Mouse (Mus musculus) lung, postnatal 0 days (tissue): ENCODE measurements around the gene Ptpn11.

Experiments
- CTCF ChIP-seq: IDR thresholded peaks from 2 replicates; pipeline ENCODE4 v1.5.1; 2016; ENCODE audit warnings: antibody characterized with exemption, mild to moderate bottlenecking
- EP300 ChIP-seq: IDR thresholded peaks from 2 replicates; pipeline ENCODE4 v1.6.1; 2016; ENCODE audit warnings: antibody characterized with exemption, mild to moderate bottlenecking, control low read depth

- no peak for TF ChIP-seq EP300
- no peak for TF ChIP-seq CTCF
Observed at GRCm38 (mm10) chr5:121106913-121107312, 84.3 kb downstream of the Ptpn11 start.
